Mouse (Mus musculus): ENCODE results near the gene 1700008P02Rik.
"Not testable (repeated sequence)": the region's sequence is repeated elsewhere in the genome, so short reads cannot be mapped to it uniquely, and the experiment has no call there.

1700008P02Rik gene

GRCm38 (mm10) chr3:6620343-6620742 is at the start of gene 1700008P02Rik:
TSS of gene 1700008P02Rik (minus strand) at chr3:6620443.
- DNase-seq (ENCODE audit: low read depth, low spot score) = no peak

DNA sequence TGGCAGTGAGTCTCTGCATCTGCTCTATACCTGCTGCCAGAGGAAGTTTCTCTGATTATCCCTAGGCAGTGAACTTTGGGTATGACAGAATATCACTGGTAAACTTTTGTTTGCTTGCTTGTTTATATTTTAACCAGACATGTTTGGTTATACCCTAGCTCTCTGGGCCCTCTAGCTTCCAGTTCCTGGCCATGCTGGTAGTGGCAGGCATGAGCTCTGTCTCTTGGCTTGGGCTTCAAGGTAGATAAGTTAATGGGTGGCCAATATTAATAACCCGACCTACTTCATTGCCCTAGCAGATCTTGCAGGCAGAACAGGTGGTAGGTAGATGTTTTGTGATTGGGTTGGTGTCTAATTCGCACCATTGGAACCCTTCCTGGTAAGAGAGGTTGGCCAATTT is 29.2 kb upstream of the 1700008P02Rik start:
- Histone ChIP-seq H3K27me3 (ENCODE audit: control insufficient read depth, insufficient read depth, low read length, poor library complexity, severe bottlenecking) (no peaks in the 10 kb centered on the region), H3K36me3 (ENCODE audit: control insufficient read depth, insufficient read depth, low read length, poor library complexity, severe bottlenecking) (no peaks in the 10 kb centered on the region)
- no peak for DNase-seq (ENCODE audit: low read depth, low spot score)

More at GRCm38 (mm10) chr3:6620343-6620742, at the start of gene 1700008P02Rik:
- Histone ChIP-seq H3K27me3 (ENCODE audit: control insufficient read depth, insufficient read depth, low read length, poor library complexity, severe bottlenecking) (no peaks in the 10 kb centered on the region), H3K36me3 (ENCODE audit: control insufficient read depth, insufficient read depth, low read length, poor library complexity, severe bottlenecking) (no peaks in the 10 kb centered on the region)

- not testable (repeated sequence) for DNase-seq (ENCODE audit: low read depth, low spot score); H3K27me3 ChIP-seq (ENCODE audit: control insufficient read depth, insufficient read depth, low read length, poor library complexity, severe bottlenecking); H3K36me3 ChIP-seq (ENCODE audit: control insufficient read depth, insufficient read depth, low read length, poor library complexity, severe bottlenecking)
Measured at GRCm38 (mm10) chr3:6638151-6638550, 17.9 kb upstream of the 1700008P02Rik start.

GRCm38 (mm10) chr3:6634256-6634655 is 14.0 kb upstream of the 1700008P02Rik start:
- no peak for DNase-seq (ENCODE audit: low read depth, low spot score)
- Histone ChIP-seq H3K27me3 (ENCODE audit: control insufficient read depth, insufficient read depth, low read length, poor library complexity, severe bottlenecking) (no peaks in the 10 kb centered on the region), H3K36me3 (ENCODE audit: control insufficient read depth, insufficient read depth, low read length, poor library complexity, severe bottlenecking) (no peaks in the 10 kb centered on the region)

- DNase-seq (ENCODE audit: low read depth, low spot score) = no peak
- H3K27me3 ChIP-seq (ENCODE audit: control insufficient read depth, insufficient read depth, low read length, poor library complexity, severe bottlenecking) = no peaks in the 10 kb centered on the region
- H3K36me3 ChIP-seq (ENCODE audit: control insufficient read depth, insufficient read depth, low read length, poor library complexity, severe bottlenecking) = no peaks in the 10 kb centered on the region
Measured at GRCm38 (mm10) chr3:6617881-6618280, 2.4 kb downstream of the 1700008P02Rik start.
